Mouse (Mus musculus): ENCODE measurements around the gene Gm13691.
"Not testable (repeated sequence)": the region's sequence is repeated elsewhere in the genome, so short reads cannot be mapped to it uniquely, and the experiment has no call there.

Gm13691 gene

DNA sequence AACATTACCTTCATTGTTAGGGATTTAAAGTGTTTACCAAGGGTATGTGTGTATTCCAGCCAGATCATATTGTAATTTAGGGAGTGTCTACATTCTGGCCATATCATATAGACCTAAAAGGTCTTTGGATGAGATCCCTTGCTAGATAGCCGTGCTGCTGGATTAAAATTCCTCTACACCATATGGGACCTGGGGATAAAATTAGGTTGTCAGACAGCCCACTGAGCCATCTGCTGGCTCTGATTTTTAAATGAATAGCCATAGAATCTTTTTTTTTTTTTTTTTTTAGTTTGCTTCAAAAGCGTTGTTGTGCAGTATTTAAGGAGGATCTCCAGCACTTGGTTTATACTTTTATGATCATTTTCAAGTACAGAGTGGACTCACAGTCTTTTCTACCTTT is 42.2 kb downstream of the Gm13691 start:
- no peak for DNase-seq (ENCODE audit: low spot score in 2 of 2)

- DNase-seq (ENCODE audit: low spot score in 2 of 2), result no peak
Observed at GRCm38 (mm10) chr2:84035997-84036396, 45.6 kb downstream of the Gm13691 start.

- DNase-seq (ENCODE audit: low spot score in 2 of 2), result no peak
Observed at GRCm38 (mm10) chr2:84037304-84037703, 47.0 kb downstream of the Gm13691 start.

DNA sequence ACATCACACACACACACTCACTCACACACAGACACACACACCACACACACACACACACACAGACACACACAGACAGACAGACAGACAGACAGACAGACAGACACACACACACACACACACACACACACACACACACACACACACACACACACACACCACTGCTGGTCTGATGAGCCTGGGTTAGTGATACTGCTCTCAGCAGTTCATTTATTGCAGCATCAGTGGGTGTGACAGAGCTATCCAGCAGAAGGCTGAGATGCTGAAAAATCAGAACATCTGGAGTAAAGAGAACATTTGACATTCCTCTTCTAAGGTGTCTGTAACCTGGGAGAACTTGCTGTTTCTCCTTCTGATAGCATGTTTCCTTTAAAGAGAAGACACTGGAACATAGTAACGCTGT is 47.6 kb downstream of the Gm13691 start:
- DNase-seq (ENCODE audit: low spot score in 2 of 2), result not testable (repeated sequence)

DNA sequence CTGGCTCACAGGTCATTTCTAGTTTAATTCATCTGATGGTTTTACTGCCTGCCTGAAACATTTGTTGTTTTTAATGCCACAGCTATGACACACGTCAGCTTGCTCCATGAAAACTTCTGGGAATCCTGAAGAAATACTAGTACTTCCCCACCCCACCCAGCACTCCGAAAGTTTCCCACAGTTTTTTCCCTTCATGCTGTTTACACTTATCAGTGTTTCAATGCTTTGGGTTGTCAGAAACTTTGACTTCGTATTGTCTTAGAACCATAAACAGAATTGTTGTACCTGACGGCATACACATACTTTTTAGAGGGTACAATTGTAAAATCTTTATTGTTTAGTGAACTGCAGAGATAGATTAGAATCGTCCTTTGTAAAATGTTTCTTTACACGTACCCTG is 48.9 kb downstream of the Gm13691 start:
- no peak for DNase-seq (ENCODE audit: low spot score in 2 of 2)

All from frontal cortex, postnatal 25 days (tissue).